Mouse (Mus musculus): ENCODE measurements around the gene Pxmp4. TPM values are rescaled to one million over a fixed set of nuclear protein-coding genes. Genes with fewer than 3 reads are reported as not detected.
A peak's percentile ranks its signal among the peaks of the same experiment; 100 is the strongest.

Gene Pxmp4
- polyA plus RNA-seq, 2 experiments, result 20.6 to 27.0 TPM

GRCm38 (mm10) chr2:154613118-154614115, 9.9 kb upstream of the Pxmp4 start, which contains the start of the genes Zfp341 and 4930519P11Rik:
TSS of gene Zfp341 (plus strand) at chr2:154613297.
TSS of gene 4930519P11Rik (minus strand) at chr2:154613437.
- no peaks in the 10 kb centered on the region for H3K9me3 ChIP-seq (ENCODE audit: control insufficient read depth, low read length)
- no peaks in the 10 kb centered on the region for H3K27me3 ChIP-seq (ENCODE audit: control insufficient read depth, insufficient read depth, low read length)
- under 1% methylated on average over 42 of the region's 98 CpGs for WGBS
- peak within 1 kb of the TSS; percentile 95 for H3K27ac ChIP-seq (replicated peaks; ENCODE audit: low read depth, low read length)
- DNase-seq (ENCODE audit: low spot score) (peak; percentile 89), ATAC-seq (ENCODE audit: low FRiP score, low read depth) (peak; percentile 93)
- H3K4me1 ChIP-seq (ENCODE audit: control insufficient read depth, insufficient read depth, low read length), result peaks cover 6% of the 10 kb centered on the region
- peak within 1 kb of the TSS; percentile 86 for H3K9ac ChIP-seq (ENCODE audit: low read depth, low read length, severe bottlenecking)
- no peaks in the 10 kb centered on the region for H3K36me3 ChIP-seq (ENCODE audit: control insufficient read depth, insufficient read depth, low read length)
- peak; percentile 61; the same call in 1 of the 2 replicates for TF ChIP-seq POLR2A (IDR thresholded peaks at IDR 0.05; ENCODE audit: borderline replicate concordance, extremely low read depth, insufficient read depth, insufficient read length)
- peak within 1 kb of the TSS; percentile 61 for H3K4me3 ChIP-seq (replicated peaks; ENCODE audit: low read length)
- peak within 1 kb of the TSS; percentile 77 for H3K4me2 ChIP-seq (replicated peaks; ENCODE audit: low read depth, low read length, severe bottlenecking)

- Histone ChIP-seq H3K4me3 (replicated peaks; ENCODE audit: low read length) (no peak overlapping the region), H3K27me3 (ENCODE audit: control insufficient read depth, insufficient read depth, low read length) (no peaks in the 10 kb centered on the region), H3K36me3 (ENCODE audit: control insufficient read depth, insufficient read depth, low read length) (no peaks in the 10 kb centered on the region), H3K27ac (replicated peaks; ENCODE audit: low read depth, low read length) (no peak overlapping the region), H3K9ac (ENCODE audit: low read depth, low read length, severe bottlenecking) (no peak overlapping the region), H3K4me2 (replicated peaks; ENCODE audit: low read depth, low read length, severe bottlenecking) (no peak overlapping the region), H3K9me3 (ENCODE audit: control insufficient read depth, low read length) (no peaks in the 10 kb centered on the region), H3K4me1 (ENCODE audit: control insufficient read depth, insufficient read depth, low read length) (peaks cover 6% of the 10 kb centered on the region)
- no peak for ATAC-seq (ENCODE audit: low FRiP score, low read depth)
- no peak for DNase-seq (ENCODE audit: low spot score)
- WGBS, result 60% methylated on average over 10 of the region's 10 CpGs
- no peak for TF ChIP-seq POLR2A (IDR thresholded peaks at IDR 0.05; ENCODE audit: borderline replicate concordance, extremely low read depth, insufficient read depth, insufficient read length)
These were observed 5.7 kb upstream of the Pxmp4 start for GRCm38 (mm10) chr2:154609050-154609767.

GRCm38 (mm10) chr2:154606965-154607364, 3.5 kb upstream of the Pxmp4 start:
- Histone ChIP-seq H3K36me3 (ENCODE audit: control insufficient read depth, insufficient read depth, low read length) (no peaks in the 10 kb centered on the region), H3K4me2 (replicated peaks; ENCODE audit: low read depth, low read length, severe bottlenecking) (no peak overlapping the region), H3K4me1 (ENCODE audit: control insufficient read depth, insufficient read depth, low read length) (peaks cover 6% of the 10 kb centered on the region; the same call in 1 of the 2 replicates), H3K9me3 (ENCODE audit: control insufficient read depth, low read length) (no peaks in the 10 kb centered on the region), H3K4me3 (replicated peaks; ENCODE audit: low read length) (no peak overlapping the region), H3K27me3 (ENCODE audit: control insufficient read depth, insufficient read depth, low read length) (no peaks in the 10 kb centered on the region), H3K27ac (replicated peaks; ENCODE audit: low read depth, low read length) (no peak overlapping the region), H3K9ac (ENCODE audit: low read depth, low read length, severe bottlenecking) (no peak overlapping the region)
- no peak for DNase-seq (ENCODE audit: low spot score)
- ATAC-seq (ENCODE audit: low FRiP score, low read depth), result no peak
- no peak for TF ChIP-seq POLR2A (IDR thresholded peaks at IDR 0.05; ENCODE audit: borderline replicate concordance, extremely low read depth, insufficient read depth, insufficient read length)
- 80% methylated on average over 1 of the region's 1 CpGs for WGBS

GRCm38 (mm10) chr2:154604156-154604555, 648 bp upstream of the Pxmp4 start:
- H3K4me3 ChIP-seq (replicated peaks; ENCODE audit: low read length), result peak overlapping the region; percentile 76
- no peaks in the 10 kb centered on the region for H3K36me3 ChIP-seq (ENCODE audit: control insufficient read depth, insufficient read depth, low read length)
- no peak overlapping the region for H3K27ac ChIP-seq (replicated peaks; ENCODE audit: low read depth, low read length)
- 40% methylated on average over 7 of the region's 7 CpGs for WGBS
- H3K9me3 ChIP-seq (ENCODE audit: control insufficient read depth, low read length), result no peaks in the 10 kb centered on the region
- no peak overlapping the region for H3K9ac ChIP-seq (ENCODE audit: low read depth, low read length, severe bottlenecking)
- ATAC-seq (ENCODE audit: low FRiP score, low read depth) (no peak), DNase-seq (ENCODE audit: low spot score) (no peak)
- H3K27me3 ChIP-seq (ENCODE audit: control insufficient read depth, insufficient read depth, low read length), result no peaks in the 10 kb centered on the region
- TF ChIP-seq POLR2A (IDR thresholded peaks at IDR 0.05; ENCODE audit: borderline replicate concordance, extremely low read depth, insufficient read depth, insufficient read length), result no peak
- H3K4me1 ChIP-seq (ENCODE audit: control insufficient read depth, insufficient read depth, low read length), result peaks cover 6% of the 10 kb centered on the region; the same call in 1 of the 2 replicates
- H3K4me2 ChIP-seq (replicated peaks; ENCODE audit: low read depth, low read length, severe bottlenecking), result peak overlapping the region; percentile 77
